Mouse (Mus musculus): Measurements from ENCODE around the gene M1ap.

Gene M1ap

GRCm38 (mm10) chr6:83070247-83070310 is 123.4 kb downstream of the M1ap start, which contains the start of gene Tlx2:
Gene Tlx2 (minus strand): TSS chr6:83070293.
- WGBS = 4% methylated on average over 10 of the region's 10 CpGs

DNA sequence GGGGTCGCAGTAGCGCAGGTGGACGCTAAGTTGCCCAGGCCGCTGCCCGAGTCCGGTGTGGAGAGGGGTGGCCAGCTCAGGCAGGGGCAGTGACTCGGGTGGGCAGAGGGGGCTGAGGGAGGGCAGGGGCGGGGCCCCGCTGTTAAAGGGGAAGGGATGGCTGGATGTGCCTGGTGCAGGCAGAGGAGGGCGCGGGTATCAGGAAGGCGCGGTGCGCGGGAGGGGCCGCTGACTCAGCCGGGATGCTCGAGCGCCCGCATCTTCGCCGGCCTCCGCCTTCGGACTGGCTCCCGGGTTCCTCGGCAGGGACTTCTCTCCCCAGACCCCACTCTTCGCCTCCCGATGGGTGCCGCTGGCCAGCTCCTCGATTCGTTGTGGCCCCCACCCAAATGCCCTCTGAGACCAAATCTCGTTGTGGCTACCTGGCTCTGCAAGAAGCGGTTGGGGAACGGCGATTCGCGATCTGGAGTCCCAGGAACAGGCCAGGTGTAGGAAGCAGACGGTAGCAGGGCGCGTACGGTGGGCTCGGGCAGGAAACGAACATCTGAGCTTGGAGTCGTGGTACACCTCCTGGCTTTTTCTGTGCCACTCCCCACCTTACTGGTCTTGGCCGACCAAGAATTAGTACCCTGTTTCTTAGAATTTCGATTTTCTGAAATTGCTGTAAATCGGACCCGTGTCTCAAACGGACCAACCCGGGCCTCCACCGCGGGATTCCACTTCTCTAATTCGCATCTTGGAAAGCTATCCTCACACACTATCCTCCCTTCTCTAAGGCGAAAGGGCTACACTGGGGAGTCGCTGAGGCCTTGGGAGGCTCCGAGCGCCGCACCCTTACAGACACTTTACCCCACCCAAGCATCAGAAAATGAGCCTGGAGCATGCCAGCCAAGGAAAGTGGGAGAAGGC is 123.9 kb downstream of the M1ap start:
- 3% methylated on average over 58 of the region's 58 CpGs for WGBS

DNA sequence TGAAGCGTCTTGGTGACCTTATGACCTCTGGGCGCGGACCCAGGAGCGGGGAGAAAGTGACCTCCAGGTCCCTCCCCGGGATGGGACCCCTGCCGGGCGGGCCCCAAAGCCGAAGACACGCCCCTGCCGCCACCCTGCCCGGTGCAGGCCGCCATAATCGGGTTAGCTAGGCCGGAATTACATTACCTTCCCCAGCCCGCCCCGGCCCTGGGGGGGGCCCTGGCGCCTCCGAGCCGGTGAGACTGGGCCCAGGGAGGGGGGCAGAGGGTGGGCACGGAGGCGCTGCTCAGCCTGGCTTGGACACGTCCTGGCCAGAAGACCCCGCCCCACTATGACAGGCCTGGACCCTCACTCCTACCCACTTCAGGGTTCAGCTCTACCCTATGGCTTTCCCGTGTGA is 124.5 kb downstream of the M1ap start:
- WGBS = 2% methylated on average over 24 of the region's 24 CpGs

DNA sequence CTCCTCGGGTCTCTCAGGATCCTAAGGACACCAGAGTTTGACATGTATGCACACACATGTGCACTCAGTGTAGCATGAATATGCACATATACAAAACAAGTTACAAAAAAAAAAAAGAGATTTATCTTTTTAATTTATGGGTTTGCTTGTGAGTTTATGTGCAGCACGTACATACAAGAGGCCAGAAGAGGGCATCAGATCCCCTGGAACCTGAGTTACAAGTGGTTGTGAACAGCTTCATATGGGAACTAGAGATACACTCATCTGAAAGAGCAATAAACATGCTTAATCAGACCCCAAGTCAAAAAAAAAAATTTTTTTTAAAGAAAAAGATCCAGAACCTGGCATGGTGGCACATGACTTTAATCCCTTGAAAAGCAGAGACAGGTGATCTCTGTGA is 128.3 kb downstream of the M1ap start:
- 18% methylated on average over 2 of the region's 2 CpGs for WGBS

GRCm38 (mm10) chr6:83077630-83078323 is 131.1 kb downstream of the M1ap start, which contains the start of gene Pcgf1:
Gene Pcgf1 (plus strand): TSS chr6:83077869.
- under 1% methylated on average over 54 of the region's 54 CpGs for WGBS

- WGBS = under 1% methylated on average over 46 of the region's 46 CpGs
Measured at GRCm38 (mm10) chr6:83078324-83078858, 131.7 kb downstream of the M1ap start.
